Mouse (Mus musculus) CH12F3 (cell line): Measurements from ENCODE around the gene Gxylt2.

Experiments used
- in situ Hi-C: fragments of 300-500 bp; cut with MboI; formaldehyde crosslinking; loops from 2 replicates; pipeline ENCODE4 v1.14.3; 2020; ENCODE audit warnings: low sequenced_read_pairs

The Gxylt2 gene

DNA sequence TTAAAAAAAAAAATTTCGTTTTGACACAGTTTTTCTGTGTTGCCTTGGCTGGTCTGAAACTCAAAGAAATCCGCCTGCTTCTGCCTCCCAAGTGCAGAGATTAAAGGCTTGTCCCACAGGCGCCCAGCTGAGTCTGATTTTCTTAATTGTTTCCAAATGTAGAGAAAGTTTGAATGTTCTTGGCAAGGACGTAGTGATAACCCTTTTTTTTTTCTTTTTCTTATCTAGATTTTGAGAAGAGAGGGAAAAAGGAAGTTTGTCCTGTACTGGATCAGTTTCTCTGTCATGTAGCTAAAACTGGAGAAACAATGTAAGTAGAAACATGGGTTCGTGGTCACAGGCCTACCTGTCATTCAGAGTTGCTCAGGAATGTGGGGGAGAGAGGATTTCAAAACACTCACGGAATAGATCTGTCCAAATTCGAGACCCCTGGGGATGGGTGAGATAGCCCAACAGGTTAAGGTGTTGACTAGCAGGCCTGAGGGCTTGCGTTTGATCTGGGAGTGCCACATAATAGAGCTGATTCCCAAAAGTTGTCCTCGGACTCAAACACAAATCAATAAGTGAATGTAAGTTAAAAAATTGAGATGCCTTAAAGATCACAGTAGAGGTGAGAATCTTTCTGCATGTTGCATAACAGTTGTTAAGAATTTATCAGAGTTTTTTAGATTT lies 130.1 kb downstream of the Gxylt2 start:
- in situ Hi-C loops, result no loop called here

GRCm38 (mm10) chr6:100845058-100845457 lies 140.5 kb downstream of the Gxylt2 start:
- in situ Hi-C loops, result no loop called here

DNA sequence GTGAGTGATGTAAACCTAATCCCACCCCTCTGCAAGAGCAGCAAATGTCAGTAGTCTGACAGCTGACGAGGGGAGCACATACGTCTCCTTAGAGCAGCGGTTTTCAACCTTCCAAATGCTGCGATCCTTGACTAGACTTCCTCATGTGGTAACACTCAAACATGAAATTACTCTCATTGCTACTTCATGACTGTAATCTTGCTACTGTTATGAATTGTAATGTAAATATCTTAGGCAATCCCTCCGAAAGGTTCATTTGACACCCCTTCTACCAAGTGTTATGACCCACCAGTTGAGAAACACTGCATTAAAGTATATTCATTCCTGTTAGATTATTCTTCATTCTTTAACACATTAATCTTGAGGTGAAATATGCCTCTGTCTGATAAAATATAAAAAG lies 142.7 kb downstream of the Gxylt2 start:
- in situ Hi-C loops, result no loop called here

- in situ Hi-C loops, result no loop called here
Observed at GRCm38 (mm10) chr6:100848682-100849375, 144.3 kb downstream of the Gxylt2 start.

- in situ Hi-C loops, result no loop called here
Observed at GRCm38 (mm10) chr6:100850671-100851081, 146.1 kb downstream of the Gxylt2 start.

DNA sequence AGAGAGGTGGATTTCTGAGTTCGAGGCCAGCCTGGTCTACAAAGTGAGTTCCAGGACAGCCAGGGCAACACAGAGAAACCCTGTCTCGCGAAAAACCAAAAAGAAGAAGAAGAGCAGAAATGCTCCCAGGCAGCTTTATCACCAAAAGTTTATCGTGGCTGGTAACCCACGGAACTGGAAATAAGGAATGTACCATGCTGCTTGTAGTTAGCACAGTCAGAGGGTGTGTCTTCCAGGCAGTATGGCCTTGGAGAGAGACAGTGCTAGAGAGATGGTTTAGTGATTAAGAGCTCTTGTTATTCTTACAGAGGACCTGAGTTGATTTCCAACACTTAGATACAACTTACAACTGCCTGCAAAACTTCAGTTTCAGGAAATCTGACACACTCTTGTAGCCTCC lies 146.5 kb downstream of the Gxylt2 start:
- in situ Hi-C loops, result no loop called here
